Mouse (Mus musculus) gastrocnemius, adult 8-10 months (tissue): Measurements from ENCODE around the gene Fbxo17. TPM values are rescaled to one million over a fixed set of nuclear protein-coding genes. Genes with fewer than 3 reads are reported as not detected.

Source experiments
- DNase-seq, 2 experiments: peaks; one replicate each; pipeline ENCODE4 v3.0.0; 2022; ENCODE audit warnings: low spot score in 2 of 2
- total RNA-seq, 4 experiments: library from RNA; stranded (reverse); gene quantifications; 2 replicates each; pipeline ENCODE4 v1.2.4; 2022

The Fbxo17 gene
- total RNA-seq, 4 experiments from 2014 or later: 4.0 to 7.0 (median 5.6) TPM

GRCm38 (mm10) chr7:28766173-28766879 is 49.7 kb downstream of the Fbxo17 start, which contains the start of gene Sirt2:
Gene Sirt2, plus strand, starts transcription at chr7:28766735.
- peak; percentile 98 to 99 for DNase-seq

GRCm38 (mm10) chr7:28766910-28767309 is 50.3 kb downstream of the Fbxo17 start:
- DNase-seq: no peak

DNA sequence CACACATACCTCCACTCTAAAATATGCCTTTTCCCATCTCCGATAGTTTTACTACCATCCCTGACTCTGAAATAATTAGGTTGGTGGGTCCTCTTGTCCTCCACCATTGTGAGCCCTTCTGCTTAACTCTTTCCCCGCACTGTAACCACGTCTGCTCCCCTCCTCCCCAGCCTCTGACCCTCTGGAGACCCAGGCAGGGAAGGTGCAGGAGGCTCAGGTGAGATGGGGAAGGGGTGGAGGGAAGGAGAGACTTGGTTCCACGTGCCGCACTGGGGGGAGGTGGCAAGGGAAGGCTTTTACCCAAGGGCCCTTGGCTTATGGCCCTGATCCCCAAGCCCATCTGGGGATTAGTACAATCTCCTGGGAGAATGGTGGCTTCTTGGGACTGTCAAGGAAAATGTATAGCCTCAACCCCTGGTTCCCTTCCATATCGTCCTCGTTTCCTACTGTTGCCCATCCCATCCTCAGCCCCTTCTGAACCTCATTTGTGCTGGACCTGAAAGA is 50.9 kb downstream of the Fbxo17 start, which contains the start of gene Nfkbib:
Gene Nfkbib, minus strand, starts transcription at position 51 of the 504 bp plus-strand sequence.
- DNase-seq: no peak

DNA sequence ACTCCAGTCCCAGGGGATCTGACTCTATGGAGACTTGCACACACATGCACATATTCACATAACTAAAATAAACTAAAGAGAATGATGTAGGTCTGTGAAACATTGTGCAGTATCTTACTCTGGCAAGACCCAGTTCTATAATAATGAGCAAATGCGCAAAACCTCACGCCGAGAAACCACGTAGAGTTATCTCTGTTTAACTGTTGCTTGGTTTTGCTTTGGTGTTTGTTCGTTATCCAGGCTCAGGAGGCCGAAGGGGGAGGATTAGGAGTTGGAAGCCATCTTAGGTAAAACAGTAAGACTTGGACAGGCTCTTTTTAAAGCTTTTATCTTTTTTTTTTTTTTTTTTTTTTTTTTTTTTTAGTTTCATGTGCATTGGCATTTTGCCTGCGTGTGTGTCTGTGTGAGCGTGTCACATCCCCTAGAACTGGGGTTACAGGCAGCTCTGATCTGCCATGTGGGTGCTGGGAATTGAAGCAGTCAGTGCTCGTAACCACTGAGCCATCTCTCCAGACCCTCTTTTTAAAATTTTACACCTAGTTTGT is 52.9 kb downstream of the Fbxo17 start:
- no peak for DNase-seq

DNA sequence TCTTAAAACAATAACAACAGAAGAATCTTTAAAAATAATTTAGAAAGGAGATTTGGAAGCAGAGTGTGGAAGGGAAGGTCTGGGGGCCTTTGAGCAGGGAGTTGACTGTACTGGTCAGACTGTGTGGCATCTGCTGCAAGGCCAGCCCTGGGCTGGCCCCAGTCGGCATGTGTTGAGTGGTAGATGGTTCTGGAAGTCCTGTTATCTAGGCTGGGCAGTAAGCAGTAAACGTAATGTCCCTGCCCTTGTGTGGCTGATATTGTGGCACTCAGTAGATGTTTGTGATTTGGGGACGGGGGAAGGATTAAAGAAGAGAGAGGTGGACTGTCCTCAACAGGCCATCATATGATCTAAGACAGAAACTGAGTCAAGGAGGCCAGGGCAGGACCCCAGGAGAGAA is 53.7 kb downstream of the Fbxo17 start:
- DNase-seq: no peak

DNA sequence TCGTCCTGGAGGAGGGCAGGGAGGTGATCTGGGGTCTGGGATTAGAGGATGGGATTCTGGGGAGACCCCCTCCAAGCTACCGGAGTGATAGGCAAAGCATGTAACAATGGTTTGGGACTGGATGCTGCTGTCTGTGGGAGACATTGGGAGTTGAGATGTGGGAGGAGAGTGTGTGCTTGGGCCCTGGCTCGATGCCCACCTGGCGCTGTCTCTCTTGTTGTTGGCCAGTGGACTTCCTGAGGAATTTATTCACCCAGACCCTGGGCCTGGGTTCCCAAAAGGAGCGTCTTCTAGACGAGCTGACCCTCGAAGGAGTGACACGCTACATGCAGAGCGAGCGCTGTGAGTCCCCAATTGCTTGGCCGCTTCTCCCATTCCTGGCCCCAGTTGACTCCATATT is 55.3 kb downstream of the Fbxo17 start:
- DNase-seq: no peak

GRCm38 (mm10) chr7:28773163-28773562 is 56.6 kb downstream of the Fbxo17 start:
- no peak for DNase-seq

GRCm38 (mm10) chr7:28774164-28774563 is 57.6 kb downstream of the Fbxo17 start:
- no peak for DNase-seq

- no peak for DNase-seq
These were observed 58.5 kb downstream of the Fbxo17 start for GRCm38 (mm10) chr7:28775129-28775528.

GRCm38 (mm10) chr7:28778825-28779224 is 62.2 kb downstream of the Fbxo17 start:
- DNase-seq: no peak

DNA sequence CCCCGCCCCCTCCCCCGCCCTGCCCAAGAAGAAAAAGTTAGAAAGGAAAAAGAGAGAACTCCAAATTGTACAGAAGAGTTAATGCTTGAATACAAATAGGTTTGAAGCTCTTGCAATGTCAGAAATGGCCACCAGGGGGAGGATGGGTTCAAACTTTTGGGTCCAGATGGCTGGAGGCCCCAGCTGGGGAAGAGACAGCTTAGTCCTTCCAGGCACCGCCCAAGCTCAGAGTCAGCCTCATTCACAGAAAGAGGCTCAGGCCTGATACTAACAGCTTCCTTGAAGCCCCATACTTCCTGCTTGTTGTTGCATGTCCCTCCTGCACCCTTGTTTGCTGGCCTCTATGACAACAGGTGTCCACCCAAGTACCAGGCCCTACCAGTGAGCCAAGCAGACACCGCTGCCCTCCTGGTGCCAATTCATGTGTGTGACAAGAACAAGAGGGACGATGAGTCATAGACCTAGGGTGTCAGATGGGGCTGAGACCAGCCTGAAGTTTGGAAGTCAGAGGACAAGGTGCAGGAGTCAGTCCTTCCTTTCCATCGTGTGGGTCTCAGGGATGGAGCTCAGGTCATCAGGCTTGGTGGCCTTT is 63.6 kb downstream of the Fbxo17 start:
- peak; percentile 83 to 89 for DNase-seq

- peak in 1 of 2 experiments; percentile 21 for DNase-seq
These were observed 64.3 kb downstream of the Fbxo17 start for GRCm38 (mm10) chr7:28780857-28781256.

DNA sequence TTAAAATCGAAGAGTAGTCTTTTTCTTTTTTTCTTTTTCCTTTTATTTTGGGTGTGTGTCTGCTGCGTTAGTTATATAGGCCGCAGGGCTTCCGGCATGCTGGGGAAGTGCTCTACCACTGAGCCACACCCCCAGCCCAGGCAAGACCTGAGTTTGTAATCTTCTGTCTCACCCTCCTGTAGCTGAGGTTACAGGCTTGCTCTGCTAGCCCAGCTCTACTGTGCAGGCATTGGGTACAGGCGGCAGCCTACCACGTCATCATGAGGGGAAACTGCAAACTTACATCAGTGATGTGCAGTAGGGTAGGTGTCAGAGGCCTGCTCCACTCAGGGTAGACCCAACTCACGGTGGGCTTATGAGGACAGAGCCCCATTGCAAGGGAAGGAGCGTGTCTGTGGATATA is 64.7 kb downstream of the Fbxo17 start:
- DNase-seq: no peak

GRCm38 (mm10) chr7:28785161-28785560 is 68.6 kb downstream of the Fbxo17 start:
- no peak for DNase-seq

Other genes with a start within 250 kb of the Fbxo17 start
- gene Ifnl2, start 206.3 kb upstream of the Fbxo17 start, total RNA-seq: not detected
- not detected for gene Ifnl3, start 194.0 kb upstream of the Fbxo17 start, total RNA-seq
- not detected for gene Sycn, start 175.9 kb upstream of the Fbxo17 start, total RNA-seq
- gene Nccrp1, start 169.6 kb upstream of the Fbxo17 start, total RNA-seq: not detected
- gene Samd4b, start 118.7 kb upstream of the Fbxo17 start, total RNA-seq: 10 to 100 TPM in 2 of 4 experiments, 1 to 10 TPM in 2; 8.9 to 11.9 (median 10.1) TPM
- 1 to 10 TPM; 1.8 to 3.7 (median 2.9) TPM for gene Pak4, start 118.6 kb upstream of the Fbxo17 start, total RNA-seq
- gene Acp7, start 85.5 kb upstream of the Fbxo17 start, total RNA-seq: not detected
- under 1 TPM in 3 of 4 experiments, not detected in 1; 0.12 to 0.68 (median 0.13) TPM for gene Fbxo27, start 24.0 kb upstream of the Fbxo17 start, total RNA-seq
- 10 to 100 TPM; 36.1 to 42.4 (median 40.5) TPM for gene Mrps12, start 25.0 kb downstream of the Fbxo17 start, total RNA-seq
- gene Sars2, start 25.2 kb downstream of the Fbxo17 start, total RNA-seq: 10 to 100 TPM; 12.3 to 13.5 (median 12.6) TPM
- not detected for gene Ccer2, start 39.4 kb downstream of the Fbxo17 start, total RNA-seq
- 100 to 1,000 TPM in 1 of 4 experiments, 10 to 100 TPM in 3; 94.9 to 105 (median 96.4) TPM for gene Sirt2, start 49.9 kb downstream of the Fbxo17 start, total RNA-seq
- gene Nfkbib, start 50.7 kb downstream of the Fbxo17 start, total RNA-seq: 10 to 100 TPM; 28.5 to 34.2 (median 31.2) TPM
- gene Rinl, start 72.2 kb downstream of the Fbxo17 start, total RNA-seq: under 1 TPM in 3 of 4 experiments, not detected in 1; 0.27 to 0.70 (median 0.56) TPM
- 100 to 1,000 TPM; 105 to 116 (median 109) TPM for gene Hnrnpl, start 91.7 kb downstream of the Fbxo17 start, total RNA-seq
- 100 to 1,000 TPM; 222 to 343 (median 237) TPM for gene Ech1, start 108.4 kb downstream of the Fbxo17 start, total RNA-seq
- 1 to 10 TPM in 3 of 4 experiments, under 1 TPM in 1; 0.58 to 1.6 (median 1.4) TPM for gene Lgals4, start 117.0 kb downstream of the Fbxo17 start, total RNA-seq
- gene Lgals7, start 147.0 kb downstream of the Fbxo17 start, total RNA-seq: not detected
- gene Capn12, start 164.6 kb downstream of the Fbxo17 start, total RNA-seq: under 1 TPM in 1 of 4 experiments, not detected in 3; 0.11 TPM
- gene Actn4, start 245.5 kb downstream of the Fbxo17 start, total RNA-seq: 10 to 100 TPM; 21.3 to 36.9 (median 28.2) TPM